Mouse (Mus musculus): ENCODE data around the gene Hist1h3g. TPM values are rescaled to one million over a fixed set of nuclear protein-coding genes. Genes with fewer than 3 reads are reported as not detected.
"Not testable (repeated sequence)": the region's sequence is repeated elsewhere in the genome, so short reads cannot be mapped to it uniquely, and the experiment has no call there.

The Hist1h3g gene
- polyA plus RNA-seq, 1 experiment from 2014 or later = 0.72 TPM

DNA sequence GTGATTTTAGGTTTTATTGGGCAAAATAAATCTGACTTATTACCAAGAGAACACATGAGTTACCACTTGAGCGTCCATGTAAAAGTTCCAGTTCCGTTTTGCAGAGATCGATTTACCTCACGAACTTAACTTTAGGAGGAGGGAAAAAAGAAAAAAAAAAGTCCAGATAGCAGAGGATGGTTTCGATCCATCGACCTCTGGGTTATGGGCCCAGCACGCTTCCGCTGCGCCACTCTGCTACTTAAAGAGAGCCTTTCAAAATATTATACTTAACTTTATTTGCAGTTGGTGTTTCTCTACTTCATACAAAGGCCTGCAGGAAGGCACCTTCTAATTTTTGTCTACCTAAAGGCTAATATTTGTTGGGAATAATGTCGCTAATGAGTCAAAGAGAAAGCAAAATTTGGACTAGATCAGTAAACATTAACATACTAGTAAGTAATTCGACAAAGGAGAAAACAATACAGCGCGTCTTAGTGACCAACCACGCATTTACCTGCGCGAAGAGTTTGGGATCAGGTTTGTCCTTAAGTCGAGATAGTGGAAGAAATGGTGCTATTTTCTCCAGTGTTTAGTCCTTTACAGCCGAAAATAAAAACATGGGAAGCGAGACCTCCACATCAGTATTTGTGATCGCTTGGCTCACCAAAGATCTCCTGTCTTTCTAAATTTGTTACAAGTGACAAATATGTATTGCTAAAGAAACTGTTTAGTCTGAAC is 4.9 kb upstream of the Hist1h3g start:
- Histone ChIP-seq H3K27me3 (ENCODE audit: control insufficient read depth, insufficient read depth, low read length) (no peaks in the 10 kb centered on the region), H3K27ac (ENCODE audit: low read depth, low read length) (peak overlapping the region; percentile 96), H3K36me3 (ENCODE audit: control insufficient read depth, insufficient read depth, low read length) (no peaks in the 10 kb centered on the region), H3K9me3 (ENCODE audit: control insufficient read depth, low read length) (no peaks in the 10 kb centered on the region), H3K4me1 (ENCODE audit: control insufficient read depth, insufficient read depth, low read length) (peaks cover 31% of the 10 kb centered on the region), H3K4me2 (ENCODE audit: low read depth, low read length) (peak overlapping the region; percentile 70), H3K9ac (replicated peaks; ENCODE audit: low read depth, low read length) (peak overlapping the region; percentile 78), H3K4me3 (ENCODE audit: low read depth, low read length) (peak overlapping the region; percentile 42)
- ATAC-seq (ENCODE audit: low read depth) = peak; percentile 22; the same call in 1 of the 2 replicates
- under 1% methylated on average over 20 of the region's 20 CpGs for WGBS

DNA sequence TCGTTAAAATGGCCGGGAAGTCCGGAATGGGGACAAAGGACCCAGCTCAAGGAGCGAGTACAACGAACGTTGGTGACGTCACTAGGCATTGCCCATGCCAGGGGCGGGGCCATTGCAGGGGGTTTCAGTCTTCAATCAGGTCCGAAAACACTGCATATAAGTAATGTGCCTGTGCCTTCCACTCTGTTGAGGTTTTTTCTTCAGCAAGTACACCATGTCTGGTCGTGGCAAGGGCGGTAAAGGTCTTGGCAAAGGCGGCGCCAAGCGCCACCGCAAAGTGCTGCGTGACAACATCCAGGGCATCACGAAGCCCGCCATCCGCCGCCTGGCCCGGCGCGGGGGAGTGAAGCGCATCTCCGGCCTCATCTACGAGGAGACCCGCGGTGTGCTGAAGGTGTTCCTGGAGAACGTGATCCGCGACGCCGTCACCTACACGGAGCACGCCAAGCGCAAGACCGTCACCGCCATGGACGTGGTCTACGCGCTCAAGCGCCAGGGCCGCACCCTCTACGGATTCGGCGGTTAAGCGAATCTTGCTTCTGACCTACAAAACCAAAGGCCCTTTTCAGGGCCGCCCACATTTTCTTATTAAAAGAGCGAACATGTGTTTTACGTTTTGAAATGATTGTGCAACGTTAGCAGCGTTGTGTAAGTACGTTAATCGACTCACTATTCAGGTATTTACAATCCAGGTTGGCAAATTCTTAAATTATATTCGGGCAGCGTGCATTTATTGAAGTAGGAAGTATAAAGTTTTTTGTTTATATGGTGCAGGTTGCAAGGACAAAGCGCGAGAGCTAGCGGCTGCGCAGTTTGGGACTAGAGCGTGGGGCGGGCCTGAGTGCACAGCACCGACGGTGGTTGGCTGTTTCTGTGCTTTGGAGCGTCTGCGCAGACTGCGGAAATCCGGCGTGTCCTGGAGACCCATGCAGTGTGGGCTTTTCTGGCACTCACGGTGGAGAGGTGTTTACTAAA is 4.0 kb upstream of the Hist1h3g start, which contains the start of gene Hist1h4h:
Hist1h4h (plus strand) TSS at position 150 of the 975 bp plus-strand sequence.
- Histone ChIP-seq H3K4me3 (ENCODE audit: low read depth, low read length) (peak within 1 kb of the TSS; percentile 42), H3K27me3 (ENCODE audit: control insufficient read depth, insufficient read depth, low read length) (no peaks in the 10 kb centered on the region), H3K4me1 (ENCODE audit: control insufficient read depth, insufficient read depth, low read length) (peaks cover 35% of the 10 kb centered on the region), H3K9me3 (ENCODE audit: control insufficient read depth, low read length) (no peaks in the 10 kb centered on the region), H3K4me2 (ENCODE audit: low read depth, low read length) (peak within 1 kb of the TSS; percentile 70), H3K27ac (ENCODE audit: low read depth, low read length) (peak within 1 kb of the TSS; percentile 96), H3K36me3 (ENCODE audit: control insufficient read depth, insufficient read depth, low read length) (no peaks in the 10 kb centered on the region), H3K9ac (replicated peaks; ENCODE audit: low read depth, low read length) (peak within 1 kb of the TSS; percentile 78)
- ATAC-seq (ENCODE audit: low read depth) = peak; percentile 89
- under 1% methylated on average over 58 of the region's 70 CpGs for WGBS

DNA sequence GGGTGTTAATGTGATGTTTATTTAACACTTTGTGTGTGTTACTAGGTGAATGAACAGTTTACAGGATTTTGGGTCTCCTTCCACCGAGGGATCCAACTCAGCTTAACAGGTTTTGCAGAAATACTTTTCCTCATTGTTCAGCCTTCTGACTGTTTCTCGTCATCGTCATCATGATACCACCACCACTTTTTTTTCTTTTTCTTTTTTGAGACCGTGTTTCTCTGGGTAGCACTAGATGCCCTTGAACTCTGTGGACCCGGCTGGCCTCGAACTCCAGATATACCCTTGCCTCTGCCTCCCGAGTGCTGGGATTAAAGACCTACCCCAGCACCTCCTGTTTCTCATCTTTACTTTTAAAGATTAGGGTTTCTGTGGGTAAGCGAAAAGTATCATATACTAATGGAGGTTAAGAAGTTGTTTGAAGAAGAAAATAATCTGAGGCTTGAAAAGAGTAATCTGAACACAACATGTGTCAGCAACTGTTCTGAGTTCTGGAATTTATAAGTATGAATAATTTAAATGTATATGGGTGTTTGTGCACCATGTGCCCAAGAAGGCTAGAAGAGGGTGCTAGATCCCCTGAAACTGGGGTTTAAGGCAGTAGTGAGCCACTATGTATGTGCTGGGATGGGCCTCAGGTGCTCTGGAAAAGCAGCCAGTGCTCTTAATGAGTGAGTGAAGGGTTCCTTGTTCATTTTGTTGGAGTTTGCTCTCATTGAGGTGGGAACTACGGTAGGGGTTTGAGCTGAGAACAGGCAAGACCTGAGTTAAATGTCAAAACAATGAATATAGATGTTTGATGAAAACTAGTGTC is 2.8 kb upstream of the Hist1h3g start:
- no peaks in the 10 kb centered on the region for H3K9me3 ChIP-seq (ENCODE audit: control insufficient read depth, low read length)
- peak overlapping the region; percentile 70 for H3K4me2 ChIP-seq (ENCODE audit: low read depth, low read length)
- WGBS = 27% methylated on average over 9 of the region's 9 CpGs
- peak overlapping the region; percentile 96; the same call in 1 of the 2 replicates for H3K27ac ChIP-seq (ENCODE audit: low read depth, low read length)
- no peaks in the 10 kb centered on the region for H3K27me3 ChIP-seq (ENCODE audit: control insufficient read depth, insufficient read depth, low read length)
- peak overlapping the region; percentile 64; the same call in 1 of the 2 replicates for H3K9ac ChIP-seq (replicated peaks; ENCODE audit: low read depth, low read length)
- no peak for ATAC-seq (ENCODE audit: low read depth)
- peak overlapping the region; percentile 42 for H3K4me3 ChIP-seq (ENCODE audit: low read depth, low read length)
- H3K4me1 ChIP-seq (ENCODE audit: control insufficient read depth, insufficient read depth, low read length) = peaks cover 31% of the 10 kb centered on the region
- H3K36me3 ChIP-seq (ENCODE audit: control insufficient read depth, insufficient read depth, low read length) = no peaks in the 10 kb centered on the region

DNA sequence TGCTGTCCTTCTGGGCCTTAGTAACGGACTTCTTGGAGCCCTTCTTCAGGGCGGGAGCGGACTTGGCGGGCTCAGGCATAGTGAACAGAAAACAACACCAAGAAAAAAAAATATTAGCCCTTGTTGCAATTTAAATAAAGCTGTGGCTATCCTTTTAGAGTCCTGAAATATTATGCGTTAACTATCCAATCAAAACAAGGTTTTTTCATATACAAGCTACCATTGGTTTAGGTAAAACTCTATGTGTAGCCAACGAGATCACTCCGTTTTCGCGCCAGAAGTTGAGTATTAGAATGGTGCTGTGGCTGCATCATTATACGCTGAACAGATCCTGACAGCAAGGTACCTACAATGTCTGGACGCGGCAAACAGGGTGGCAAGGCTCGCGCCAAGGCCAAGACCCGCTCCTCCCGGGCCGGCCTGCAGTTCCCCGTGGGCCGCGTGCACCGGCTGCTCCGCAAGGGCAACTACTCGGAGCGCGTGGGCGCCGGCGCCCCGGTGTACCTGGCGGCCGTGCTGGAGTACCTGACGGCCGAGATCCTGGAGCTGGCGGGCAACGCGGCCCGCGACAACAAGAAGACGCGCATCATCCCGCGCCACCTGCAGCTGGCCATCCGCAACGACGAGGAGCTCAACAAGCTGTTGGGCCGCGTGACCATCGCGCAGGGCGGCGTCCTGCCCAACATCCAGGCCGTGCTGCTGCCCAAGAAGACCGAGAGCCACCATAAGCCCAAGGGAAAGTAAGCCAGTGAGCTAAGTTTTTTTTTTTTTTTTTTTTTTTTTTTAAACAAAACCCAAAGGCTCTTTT is 1.5 kb upstream of the Hist1h3g start, which contains the start of gene Hist1h2af:
Hist1h2af (plus strand) TSS at position 347 of the 808 bp plus-strand sequence.
- Histone ChIP-seq H3K4me2 (ENCODE audit: low read depth, low read length) (peak within 1 kb of the TSS; percentile 70), H3K4me3 (ENCODE audit: low read depth, low read length) (peak within 1 kb of the TSS; percentile 40), H3K4me1 (ENCODE audit: control insufficient read depth, insufficient read depth, low read length) (peaks cover 31% of the 10 kb centered on the region), H3K27ac (ENCODE audit: low read depth, low read length) (peak within 1 kb of the TSS; percentile 70)
- WGBS = 1% methylated on average over 22 of the region's 53 CpGs
- H3K27me3 ChIP-seq (ENCODE audit: control insufficient read depth, insufficient read depth, low read length); H3K36me3 ChIP-seq (ENCODE audit: control insufficient read depth, insufficient read depth, low read length); H3K9ac ChIP-seq (replicated peaks; ENCODE audit: low read depth, low read length); H3K9me3 ChIP-seq (ENCODE audit: control insufficient read depth, low read length): not testable (repeated sequence)
- ATAC-seq (ENCODE audit: low read depth) = peak; percentile 32; the same call in 1 of the 2 replicates

DNA sequence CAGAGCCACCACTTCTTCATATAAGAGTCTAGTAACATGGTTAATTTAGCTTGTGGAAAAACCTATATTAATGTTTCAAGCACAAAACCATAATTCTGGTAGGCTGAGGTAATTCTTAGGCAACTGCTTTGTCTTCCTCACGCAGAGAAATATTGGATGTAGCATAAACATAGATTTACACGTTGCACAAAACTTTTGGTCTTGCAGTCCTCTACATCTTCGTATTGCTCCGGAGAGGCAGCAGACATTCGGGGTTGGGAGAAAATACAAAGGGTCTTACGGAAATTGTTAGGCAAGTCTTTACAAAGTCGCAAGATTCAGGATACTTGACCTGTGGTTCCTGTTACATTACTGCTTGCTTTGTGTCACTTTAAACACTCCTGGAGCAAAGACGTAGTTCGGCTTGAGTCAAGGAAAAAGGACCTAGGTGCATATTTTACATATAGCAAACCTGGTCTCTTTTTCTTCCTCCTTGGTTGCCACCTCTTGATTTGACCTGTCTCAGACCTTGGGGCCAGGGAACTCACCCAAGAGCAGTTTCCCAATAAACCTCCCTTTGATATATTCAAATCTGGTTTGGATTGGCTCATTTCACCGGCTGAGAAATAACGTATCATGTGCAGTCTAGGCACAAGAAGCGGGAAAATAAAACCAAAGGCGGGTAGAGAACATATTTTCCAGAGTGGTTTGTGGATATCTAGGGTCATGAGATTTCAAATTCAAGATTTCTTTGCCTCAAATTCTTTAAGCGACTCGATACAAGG is 672 bp upstream of the Hist1h3g start:
- H3K36me3 ChIP-seq (ENCODE audit: control insufficient read depth, insufficient read depth, low read length) = no peaks in the 10 kb centered on the region
- peak overlapping the region; percentile 39 for H3K27ac ChIP-seq (ENCODE audit: low read depth, low read length)
- peak overlapping the region; percentile 70 for H3K4me2 ChIP-seq (ENCODE audit: low read depth, low read length)
- peaks cover 31% of the 10 kb centered on the region for H3K4me1 ChIP-seq (ENCODE audit: control insufficient read depth, insufficient read depth, low read length)
- no peaks in the 10 kb centered on the region for H3K9me3 ChIP-seq (ENCODE audit: control insufficient read depth, low read length)
- H3K9ac ChIP-seq (replicated peaks; ENCODE audit: low read depth, low read length) = no peak overlapping the region; the same call in 1 of the 2 replicates
- ATAC-seq (ENCODE audit: low read depth) = no peak
- H3K27me3 ChIP-seq (ENCODE audit: control insufficient read depth, insufficient read depth, low read length) = no peaks in the 10 kb centered on the region
- under 1% methylated on average over 15 of the region's 15 CpGs for WGBS
- H3K4me3 ChIP-seq (ENCODE audit: low read depth, low read length) = peak overlapping the region; percentile 40

DNA sequence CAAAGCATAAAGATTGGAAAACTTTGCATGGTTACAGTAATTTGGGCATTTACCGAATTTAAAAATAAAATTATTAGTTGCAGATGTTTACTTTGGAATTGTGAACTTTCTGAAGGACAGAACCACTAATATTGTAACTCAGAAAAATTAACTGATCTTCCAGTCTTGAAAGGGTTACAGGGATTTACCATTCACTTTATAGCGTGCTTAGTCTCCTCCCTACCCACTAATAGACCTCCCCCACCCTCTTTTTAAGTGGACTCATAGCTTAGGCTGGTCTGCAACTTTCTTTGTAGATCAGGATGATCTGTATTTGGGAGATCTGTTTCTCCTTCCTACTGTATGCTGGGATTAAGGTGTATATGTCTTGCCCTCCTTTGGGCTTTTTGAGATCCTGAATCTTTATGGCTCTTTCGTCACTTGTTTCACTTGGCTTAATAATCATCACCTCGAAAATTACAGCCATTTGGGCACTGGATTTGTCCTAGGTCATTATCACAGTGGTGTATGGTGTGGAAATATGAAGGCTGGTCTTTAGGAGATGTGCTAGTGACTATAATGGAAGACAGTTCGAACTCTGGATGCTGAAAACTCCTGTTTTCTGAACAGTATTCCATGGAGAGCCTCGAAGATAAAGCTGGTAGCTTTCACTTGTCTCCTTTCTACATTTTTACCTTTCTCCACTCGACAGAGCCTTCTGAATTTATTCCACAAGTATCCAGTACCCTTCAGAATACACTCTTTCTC is 1.0 kb downstream of the Hist1h3g start:
- Histone ChIP-seq H3K27me3 (ENCODE audit: control insufficient read depth, insufficient read depth, low read length) (no peaks in the 10 kb centered on the region), H3K9me3 (ENCODE audit: control insufficient read depth, low read length) (no peaks in the 10 kb centered on the region), H3K9ac (replicated peaks; ENCODE audit: low read depth, low read length) (no peak overlapping the region), H3K4me3 (ENCODE audit: low read depth, low read length) (peak overlapping the region; percentile 40), H3K27ac (ENCODE audit: low read depth, low read length) (no peak overlapping the region), H3K4me2 (ENCODE audit: low read depth, low read length) (peak overlapping the region; percentile 70), H3K36me3 (ENCODE audit: control insufficient read depth, insufficient read depth, low read length) (no peaks in the 10 kb centered on the region), H3K4me1 (ENCODE audit: control insufficient read depth, insufficient read depth, low read length) (peaks cover 27% of the 10 kb centered on the region)
- ATAC-seq (ENCODE audit: low read depth) = no peak
- 20% methylated on average over 7 of the region's 7 CpGs for WGBS

DNA sequence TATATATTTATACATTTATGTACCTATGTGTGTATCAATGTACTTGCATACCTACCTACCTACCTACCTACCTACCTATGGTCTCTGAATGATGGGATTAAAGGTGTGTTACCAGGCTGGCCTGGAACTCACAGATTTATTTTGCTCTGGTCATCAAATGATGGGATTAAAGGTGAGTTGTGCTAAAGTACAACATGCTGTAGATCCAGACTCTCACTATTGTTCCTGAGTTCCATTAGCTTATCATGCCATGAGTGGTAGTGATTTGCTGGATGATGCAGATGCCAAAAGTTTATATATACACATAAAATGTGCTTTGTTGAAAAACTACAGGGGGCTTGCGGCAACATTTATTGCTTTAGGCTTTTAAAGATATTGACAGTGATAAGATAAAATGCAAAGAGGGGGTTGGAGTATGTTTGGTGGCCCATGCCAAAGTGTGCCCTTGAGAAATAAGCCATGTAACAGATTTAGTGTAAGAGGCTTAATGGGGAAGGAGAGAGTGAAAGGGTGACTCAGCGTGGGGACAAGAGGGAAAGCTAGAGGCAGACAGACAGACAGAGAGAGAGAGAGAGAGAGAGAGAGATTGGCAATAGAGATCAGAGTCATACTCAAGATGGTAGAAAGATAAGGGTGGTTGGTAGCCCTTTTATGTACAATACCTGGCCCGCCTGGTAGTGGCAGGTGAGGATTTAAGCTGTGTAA is 1.9 kb downstream of the Hist1h3g start:
- WGBS = 84% methylated on average over 3 of the region's 3 CpGs
- H3K4me1 ChIP-seq (ENCODE audit: control insufficient read depth, insufficient read depth, low read length) = peaks cover 23% of the 10 kb centered on the region
- no peak overlapping the region for H3K9ac ChIP-seq (replicated peaks; ENCODE audit: low read depth, low read length)
- no peak overlapping the region for H3K27ac ChIP-seq (ENCODE audit: low read depth, low read length)
- no peaks in the 10 kb centered on the region for H3K27me3 ChIP-seq (ENCODE audit: control insufficient read depth, insufficient read depth, low read length)
- H3K4me3 ChIP-seq (ENCODE audit: low read depth, low read length) = no peak overlapping the region
- H3K9me3 ChIP-seq (ENCODE audit: control insufficient read depth, low read length) = no peaks in the 10 kb centered on the region
- H3K4me2 ChIP-seq (ENCODE audit: low read depth, low read length) = no peak overlapping the region
- no peak for ATAC-seq (ENCODE audit: low read depth)
- H3K36me3 ChIP-seq (ENCODE audit: control insufficient read depth, insufficient read depth, low read length) = no peaks in the 10 kb centered on the region
